Mouse (Mus musculus): ENCODE data around the gene E330017A01Rik.
"Not testable (repeated sequence)": the region's sequence is repeated elsewhere in the genome, so short reads cannot be mapped to it uniquely, and the experiment has no call there.

E330017A01Rik gene

GRCm38 (mm10) chr16:58638689-58639175 is at the start of gene E330017A01Rik:
TSS of gene E330017A01Rik (minus strand) at chr16:58638739.
- no peak for DNase-seq

DNA sequence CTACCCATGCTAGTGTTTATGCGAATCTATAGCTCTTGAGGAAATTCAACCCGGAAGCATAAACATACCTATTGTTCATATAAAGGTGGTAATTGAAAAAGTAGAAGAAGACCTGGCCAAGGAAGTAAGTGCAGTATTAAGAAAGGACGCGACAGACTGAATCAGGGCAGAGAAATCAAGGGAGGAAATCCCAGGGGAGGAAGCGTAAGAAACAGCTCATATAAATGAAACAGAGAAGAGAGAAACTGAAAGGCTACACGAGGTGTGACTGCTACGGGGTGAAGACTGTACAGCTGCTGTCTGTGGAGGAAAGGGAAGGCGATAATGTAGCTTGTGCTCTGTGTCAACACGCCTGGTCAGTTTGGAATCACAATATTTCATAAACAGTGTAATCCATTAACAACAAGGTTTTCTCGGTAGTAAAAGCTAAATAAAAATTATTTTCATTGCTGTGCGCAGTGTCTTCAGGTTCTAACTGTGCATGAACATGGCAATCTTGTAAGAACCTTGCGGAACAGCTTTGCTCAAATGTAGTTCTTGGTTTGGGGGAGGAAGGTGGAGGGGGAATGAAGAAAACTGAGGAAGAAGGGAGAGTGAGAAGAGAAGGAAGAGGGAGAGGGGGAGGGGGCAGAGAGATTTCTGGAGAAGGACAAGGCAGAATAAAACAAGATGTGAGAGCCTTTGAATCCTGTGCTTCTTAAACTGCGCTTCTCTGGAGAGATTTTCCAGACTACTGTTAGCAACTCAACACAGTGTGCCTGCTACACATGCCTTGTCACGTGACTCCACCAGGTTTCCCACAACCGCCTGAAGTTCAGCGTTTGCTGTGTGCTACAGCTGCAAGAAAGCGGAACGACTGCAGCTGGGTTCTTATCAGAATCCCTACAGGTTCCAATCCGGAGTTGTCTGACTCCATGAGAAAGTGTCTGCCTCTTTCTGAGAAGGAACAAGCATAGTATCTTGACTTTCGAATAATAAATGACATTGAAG is 47.3 kb upstream of the E330017A01Rik start:
- DNase-seq = no peak

GRCm38 (mm10) chr16:58684537-58684936 is 46.0 kb upstream of the E330017A01Rik start:
- no peak for DNase-seq

GRCm38 (mm10) chr16:58683911-58684310 is 45.4 kb upstream of the E330017A01Rik start:
- DNase-seq = no peak

DNA sequence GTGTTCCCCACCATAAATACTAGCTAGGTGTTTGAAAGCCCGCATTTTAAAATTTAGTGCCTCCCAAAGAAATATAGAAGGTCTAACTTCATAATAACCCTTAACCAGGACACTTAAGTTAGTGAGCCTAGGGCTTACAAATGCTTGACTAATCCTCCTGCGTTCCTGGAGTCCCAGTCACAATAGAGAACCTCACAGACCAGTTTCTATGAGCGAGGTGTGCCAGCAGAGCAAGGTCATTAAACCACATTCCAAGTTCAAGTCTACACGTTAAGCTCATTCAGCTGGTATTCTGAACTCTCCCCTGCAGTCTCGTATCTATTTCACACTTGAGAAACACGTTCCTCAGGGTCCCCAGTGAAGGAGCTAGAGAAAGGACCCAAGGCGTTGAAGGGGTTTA is 44.3 kb upstream of the E330017A01Rik start:
- no peak for DNase-seq

DNA sequence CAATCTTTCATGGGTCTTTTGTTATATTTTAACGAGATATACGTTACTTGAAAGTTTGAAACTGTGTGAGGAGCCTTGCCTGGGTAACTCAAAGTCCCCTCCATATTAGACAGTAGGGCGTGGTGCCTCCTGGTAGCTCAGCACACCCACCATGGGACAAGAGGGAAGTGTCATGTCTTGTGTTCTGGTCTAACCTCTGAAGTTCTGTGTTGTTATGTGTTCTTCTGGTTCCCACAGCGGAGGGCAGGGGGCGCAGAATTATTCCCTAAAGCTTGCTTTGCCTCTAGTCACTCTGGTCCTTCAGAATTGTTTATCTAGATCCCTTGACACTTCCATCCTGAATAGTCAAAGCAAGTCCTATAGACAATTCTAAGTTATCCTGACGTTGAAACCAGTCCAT is 43.5 kb upstream of the E330017A01Rik start:
- no peak for DNase-seq

GRCm38 (mm10) chr16:58678660-58679059 is 40.1 kb upstream of the E330017A01Rik start:
- DNase-seq = no peak

DNA sequence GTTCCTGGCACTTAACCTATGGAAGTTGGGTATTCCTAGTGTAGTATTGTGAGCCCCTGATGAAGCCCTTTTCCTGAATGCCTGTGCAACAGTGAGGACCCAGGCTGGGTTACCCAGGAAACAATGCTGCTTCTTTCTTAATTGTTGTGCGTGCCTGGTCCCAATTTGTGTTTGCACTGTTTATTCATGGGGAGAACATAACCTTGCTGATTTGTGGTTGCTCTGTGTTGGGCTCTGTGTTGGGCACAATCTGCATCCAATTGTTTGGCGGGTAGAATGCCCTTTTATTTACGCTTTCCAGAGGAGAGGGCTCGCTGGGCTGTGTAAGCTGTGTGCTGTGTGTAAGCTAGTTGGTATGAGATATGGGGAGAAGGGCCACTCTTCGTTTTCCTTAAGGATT is 39.0 kb upstream of the E330017A01Rik start:
- no peak for DNase-seq

- DNase-seq = no peak
Observed at GRCm38 (mm10) chr16:58676633-58677032, 38.1 kb upstream of the E330017A01Rik start.

DNA sequence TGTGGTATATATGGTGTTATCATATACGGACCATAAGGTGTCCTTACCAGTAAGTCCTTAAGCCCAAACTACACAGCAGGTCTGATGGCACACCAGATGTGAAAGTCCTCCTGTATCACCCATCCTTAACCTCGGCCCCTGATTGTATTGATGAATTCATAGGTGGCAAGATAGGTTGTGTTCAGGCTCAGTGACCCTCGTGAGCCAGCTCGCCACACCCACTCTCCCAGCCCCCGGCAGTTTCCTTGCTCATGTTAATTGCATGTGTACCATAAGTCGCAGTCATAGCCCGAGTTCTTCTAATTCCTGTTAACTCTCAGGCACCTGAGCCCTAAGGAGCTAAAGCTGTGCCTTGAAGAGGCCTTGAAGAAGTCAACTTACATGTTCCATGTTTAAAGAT is 37.6 kb upstream of the E330017A01Rik start:
- no peak for DNase-seq

- peak; percentile 62 for DNase-seq
Observed at GRCm38 (mm10) chr16:58675256-58675655, 36.7 kb upstream of the E330017A01Rik start.

GRCm38 (mm10) chr16:58673811-58674410 is 35.4 kb upstream of the E330017A01Rik start:
- DNase-seq = no peak

GRCm38 (mm10) chr16:58672396-58672795 is 33.9 kb upstream of the E330017A01Rik start:
- DNase-seq = no peak

GRCm38 (mm10) chr16:58671212-58671985 is 32.9 kb upstream of the E330017A01Rik start:
- no peak for DNase-seq

DNA sequence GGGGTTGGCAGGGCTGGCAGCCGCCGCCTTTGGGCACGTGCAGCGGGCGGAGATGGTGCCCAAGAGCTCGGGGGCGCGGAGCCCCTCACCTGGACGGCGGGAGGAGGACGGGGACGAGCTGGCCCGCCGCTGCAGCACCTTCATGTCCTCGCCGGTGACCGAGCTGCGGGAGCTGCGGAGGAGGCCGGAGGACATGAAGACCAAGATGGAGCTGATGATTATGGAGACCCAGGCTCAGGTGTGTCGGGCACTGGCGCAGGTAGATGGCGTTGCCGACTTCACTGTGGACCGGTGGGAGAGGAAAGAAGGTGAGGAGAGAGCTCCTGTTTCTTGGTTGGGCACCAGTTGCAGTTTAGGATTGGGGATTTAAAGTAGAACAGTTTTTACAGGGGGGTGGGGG is 32.1 kb upstream of the E330017A01Rik start:
- DNase-seq = no peak

DNA sequence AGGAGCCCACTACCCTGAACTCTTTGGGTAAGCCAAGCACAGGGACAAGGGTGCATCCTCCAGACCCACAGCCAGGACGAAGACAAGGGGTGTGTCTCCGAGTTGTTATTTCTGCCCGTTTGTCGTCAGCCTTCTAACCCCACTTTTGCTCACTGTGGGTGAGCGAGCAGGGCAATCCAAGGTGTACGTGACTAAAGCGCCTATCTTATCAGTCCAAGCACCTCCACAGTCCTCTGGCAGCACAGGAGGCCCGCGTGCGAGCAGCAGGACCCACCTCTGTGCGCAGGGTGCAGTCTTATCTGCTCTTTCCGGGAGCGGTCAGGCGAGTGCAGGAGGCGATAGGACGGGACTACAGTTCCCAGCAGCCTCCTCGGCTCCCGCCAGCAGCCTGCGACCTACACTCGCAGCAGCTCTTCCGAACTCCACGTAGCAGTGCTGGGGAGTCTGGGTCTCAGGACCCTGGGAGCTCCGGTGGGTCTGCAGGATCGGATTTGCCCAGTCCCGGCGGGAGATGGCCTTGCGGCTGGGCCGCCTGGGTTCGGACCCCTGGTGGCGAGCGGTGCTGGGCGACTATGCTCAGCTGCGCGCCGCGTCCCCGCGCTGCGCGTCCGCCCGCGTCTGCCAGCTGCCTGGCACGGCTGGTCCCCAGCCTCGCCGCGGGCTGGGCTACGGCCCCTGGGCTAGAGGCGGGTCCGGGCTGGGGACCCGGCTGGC is 31.5 kb upstream of the E330017A01Rik start, which contains the start of gene Cpox:
TSS of gene Cpox (plus strand) at position 376 of the 714 bp plus-strand sequence.
- DNase-seq = peak; percentile 88

DNA sequence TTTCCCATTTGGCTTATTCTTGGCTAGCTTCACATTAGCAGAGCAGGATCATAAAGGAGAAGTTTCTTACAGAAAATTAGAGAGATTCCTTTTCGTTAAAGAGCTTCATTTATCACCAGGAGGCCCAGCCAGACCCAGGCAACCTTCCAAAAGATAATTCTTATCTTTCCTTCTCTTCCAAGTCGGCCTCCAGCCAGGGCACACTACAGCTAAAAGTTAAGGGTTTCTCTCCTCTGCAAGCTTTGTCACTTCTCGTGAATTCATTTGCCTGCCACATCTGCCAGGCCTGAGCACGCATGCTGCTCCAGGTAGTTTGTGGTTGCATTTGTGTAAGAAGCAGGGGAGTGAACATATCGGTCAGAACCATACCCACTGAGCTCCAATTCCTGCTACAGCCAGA is 30.7 kb upstream of the E330017A01Rik start:
- no peak for DNase-seq

DNA sequence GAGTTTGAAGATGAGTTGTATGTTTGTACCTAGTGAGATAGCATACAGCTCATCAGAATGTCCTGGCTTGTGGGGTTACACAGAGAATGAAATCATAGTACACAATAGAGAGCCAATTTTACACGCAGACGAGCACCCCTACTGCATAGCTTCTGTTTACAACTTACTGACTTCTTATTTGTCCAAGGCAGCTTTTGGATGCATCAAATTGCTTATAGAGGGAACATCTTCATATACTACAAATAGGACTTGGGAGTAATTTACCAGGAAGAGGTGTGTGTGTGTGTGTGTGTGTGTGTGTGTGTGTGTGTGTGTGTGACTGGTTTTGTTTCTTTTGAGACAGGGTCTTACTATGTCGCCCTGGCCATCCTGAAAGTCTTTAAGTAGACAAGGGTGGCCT is 30.0 kb upstream of the E330017A01Rik start:
- no peak for DNase-seq

- not testable (repeated sequence) for DNase-seq
Observed at GRCm38 (mm10) chr16:58666681-58667080, 28.1 kb upstream of the E330017A01Rik start.

GRCm38 (mm10) chr16:58665137-58665536 is 26.6 kb upstream of the E330017A01Rik start:
- DNase-seq = not testable (repeated sequence)

- DNase-seq = no peak
Observed at GRCm38 (mm10) chr16:58663816-58664215, 25.3 kb upstream of the E330017A01Rik start.

DNA sequence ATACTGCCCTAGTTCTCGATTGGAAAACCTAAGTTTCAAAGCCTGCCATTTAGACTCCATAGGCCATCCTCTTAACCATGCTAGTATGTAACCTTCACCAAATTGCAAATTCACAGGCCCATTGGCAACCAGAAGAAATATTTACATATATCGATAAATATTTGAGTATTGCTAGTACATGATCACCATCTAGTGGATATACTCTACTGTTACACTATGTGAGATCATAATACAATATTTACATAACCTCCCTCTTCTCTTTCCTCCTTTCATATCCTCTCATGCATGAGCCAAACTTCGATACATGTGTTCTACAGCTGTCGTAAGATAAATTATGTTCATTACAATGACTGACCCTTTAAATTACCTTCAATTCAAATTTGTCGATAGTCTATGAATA is 24.5 kb upstream of the E330017A01Rik start:
- DNase-seq = no peak
